Mouse (Mus musculus) thymus, adult 18-20 months (tissue): ENCODE data around the gene Hexim1.

ENCODE experiments used
- DNase-seq, 2 experiments: peaks; one replicate each; pipeline ENCODE4 v3.0.0; 2022; ENCODE audit warnings: mixed read lengths in 2 of 2

Hexim1 gene

DNA sequence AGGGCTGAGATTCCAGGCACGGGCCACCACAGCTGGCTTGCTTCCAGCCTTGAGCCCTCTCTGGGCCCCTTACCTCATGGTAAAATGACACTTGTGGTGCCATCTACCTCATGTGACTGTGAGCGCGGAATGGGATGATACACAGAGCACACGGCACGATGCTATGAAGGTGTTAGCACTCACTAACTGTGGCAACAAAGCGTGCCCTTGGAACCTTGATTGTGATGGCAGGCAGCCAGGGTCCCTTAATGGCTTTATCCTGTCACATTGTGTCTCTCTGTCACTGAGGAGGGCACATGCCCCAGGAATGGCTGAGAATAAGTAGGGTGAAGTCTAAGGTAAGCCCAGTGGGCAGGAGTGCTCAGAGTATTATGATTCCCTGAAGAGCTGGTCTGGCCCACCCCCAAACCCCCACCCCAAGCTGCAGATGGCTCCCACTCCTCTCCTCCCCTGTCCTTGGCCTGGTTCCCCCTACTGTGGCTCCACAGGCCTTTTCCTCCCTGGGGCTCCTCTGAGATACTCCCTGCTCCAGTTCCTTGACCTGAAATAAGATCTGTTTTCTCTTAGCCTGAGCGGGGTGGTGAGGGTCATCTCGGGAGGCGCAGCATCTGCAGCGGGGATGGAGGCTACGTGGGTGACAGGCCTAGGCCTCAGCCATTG lies 17.4 kb upstream of the Hexim1 start:
- no peak for DNase-seq

DNA sequence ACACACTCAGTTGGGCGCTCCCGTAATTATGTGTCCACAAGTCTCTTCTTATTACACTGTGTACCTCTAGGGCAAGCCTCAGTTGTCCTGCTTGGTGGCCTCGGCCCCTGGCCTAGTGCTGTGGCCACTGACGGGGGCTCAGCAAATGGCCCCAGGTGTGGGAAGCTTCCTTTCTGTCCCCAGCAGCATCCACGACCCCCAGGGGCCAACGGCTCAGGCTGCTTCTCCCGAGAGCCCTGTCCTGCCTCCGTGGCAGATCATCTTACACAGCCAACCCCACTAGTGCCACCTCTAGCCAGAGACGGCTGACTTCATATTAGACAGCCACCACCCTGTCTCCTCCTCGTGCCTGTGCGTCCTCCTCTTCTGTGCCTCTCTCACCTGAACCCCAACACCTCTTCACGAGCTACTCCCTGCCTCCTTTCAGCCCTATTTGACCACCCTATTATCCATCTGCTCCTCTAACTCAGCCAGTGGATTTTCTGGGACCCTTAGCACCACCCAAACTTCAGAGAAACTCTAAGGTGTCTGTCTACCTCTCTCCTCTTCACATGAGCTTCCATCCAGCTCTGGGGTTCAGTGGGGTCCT lies 16.6 kb upstream of the Hexim1 start:
- no peak for DNase-seq

DNA sequence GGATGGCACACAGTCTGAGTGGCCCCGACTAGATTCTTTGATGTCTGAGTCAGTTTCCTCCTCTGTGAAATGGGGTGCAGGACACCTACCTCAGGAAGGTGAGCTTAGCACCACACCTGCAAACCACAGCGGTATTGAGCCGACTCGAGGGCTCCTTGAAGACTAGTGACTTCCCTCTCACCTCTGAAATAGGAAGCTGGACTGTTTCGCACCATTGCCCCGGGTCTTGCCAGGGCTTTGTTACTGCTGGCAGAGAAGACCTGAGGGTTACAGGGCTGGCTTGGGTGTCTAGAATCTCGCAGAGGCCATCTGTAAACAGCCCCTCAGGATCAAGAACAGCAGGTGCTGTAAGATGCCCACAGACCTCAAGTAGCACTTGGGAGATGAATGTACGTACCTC lies 15.7 kb upstream of the Hexim1 start:
- no peak for DNase-seq

DNA sequence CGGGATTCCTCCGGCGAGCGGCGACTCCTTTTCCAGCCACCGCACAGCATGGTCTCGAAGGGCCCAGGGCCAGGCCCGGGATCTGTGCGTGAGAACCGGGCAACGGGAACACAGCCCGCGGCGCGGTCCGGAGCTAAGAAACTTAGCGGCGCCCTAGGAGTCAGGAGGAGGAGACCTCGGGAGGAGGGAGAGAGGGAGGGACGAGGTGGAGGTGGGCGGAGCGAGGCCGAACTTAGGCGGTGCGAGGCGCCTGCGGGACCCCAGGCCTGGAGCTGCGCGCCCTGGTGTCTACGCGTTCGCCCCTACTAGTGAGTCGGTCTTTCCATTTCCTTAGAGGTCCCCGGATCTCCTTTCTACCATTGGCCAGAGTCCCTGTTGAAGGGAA lies 14.6 kb upstream of the Hexim1 start, which contains the start of the genes Plcd3 and Acbd4:
TSS of gene Plcd3 (minus strand) at position 178 of the 385 bp plus-strand sequence.
TSS of gene Acbd4 (plus strand) at position 202 of the 385 bp plus-strand sequence.
- peak; percentile 49 to 54 for DNase-seq

DNA sequence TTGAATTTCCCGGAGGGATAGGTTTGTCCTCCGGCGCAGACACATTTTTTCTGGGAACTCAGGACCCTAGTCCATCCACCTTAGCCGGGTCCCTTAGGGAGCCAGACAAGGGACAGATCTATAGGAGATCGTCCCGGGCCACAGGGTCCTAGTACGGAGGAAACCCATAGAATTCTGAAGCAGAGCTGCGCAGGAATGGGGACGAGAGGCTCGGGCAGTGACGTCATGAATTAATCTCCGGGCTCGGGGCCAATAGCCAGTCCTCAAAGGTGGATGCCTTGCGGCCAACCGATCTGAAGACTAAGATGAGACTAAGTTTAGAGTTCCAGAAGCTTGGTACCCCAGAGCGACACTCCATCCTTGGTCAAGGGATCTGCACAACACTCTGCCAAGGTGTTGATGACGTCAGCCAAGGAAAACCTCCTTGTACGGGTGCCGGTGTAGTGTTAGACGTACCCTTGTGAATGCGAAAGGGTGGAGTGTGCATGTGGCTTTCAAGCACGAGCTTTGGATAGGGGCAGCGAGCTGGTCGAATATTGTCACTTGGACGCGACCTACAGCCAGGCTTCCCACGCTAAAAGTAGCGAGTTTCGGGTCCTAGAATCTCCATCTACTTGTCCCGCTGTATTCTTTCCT lies 14.0 kb upstream of the Hexim1 start:
- no peak for DNase-seq

DNA sequence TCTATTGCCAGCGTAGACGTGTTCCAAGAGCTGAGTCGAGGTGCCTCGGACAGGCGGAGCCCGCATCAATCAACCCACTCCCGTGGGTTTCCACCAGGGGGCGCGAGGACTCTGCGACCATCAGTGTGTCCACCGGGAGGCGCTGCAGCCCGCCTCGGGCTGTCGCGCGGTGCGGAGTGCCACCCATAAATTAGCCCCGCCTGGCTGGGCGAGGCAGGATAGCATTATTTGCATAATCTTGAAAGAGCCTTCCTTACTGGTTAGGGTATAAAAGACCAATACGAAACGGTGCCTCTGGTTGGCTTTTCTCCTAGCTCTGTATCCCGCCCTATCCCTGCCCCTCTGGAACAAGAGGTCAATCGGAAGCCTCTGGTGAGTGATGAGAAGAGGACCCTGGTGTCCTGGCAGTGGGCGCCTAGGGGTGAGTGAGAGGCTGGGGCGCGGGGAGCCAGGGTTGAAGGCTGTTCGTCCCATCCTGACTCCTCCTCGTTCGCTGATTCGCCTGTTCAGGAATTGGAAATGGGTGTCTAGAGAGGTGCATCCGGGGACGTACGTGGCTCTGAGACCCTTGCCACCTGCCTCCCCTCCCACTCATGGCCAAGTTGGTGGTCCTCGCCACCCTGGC lies 13.2 kb upstream of the Hexim1 start:
- DNase-seq, result peak; percentile 87 to 90

DNA sequence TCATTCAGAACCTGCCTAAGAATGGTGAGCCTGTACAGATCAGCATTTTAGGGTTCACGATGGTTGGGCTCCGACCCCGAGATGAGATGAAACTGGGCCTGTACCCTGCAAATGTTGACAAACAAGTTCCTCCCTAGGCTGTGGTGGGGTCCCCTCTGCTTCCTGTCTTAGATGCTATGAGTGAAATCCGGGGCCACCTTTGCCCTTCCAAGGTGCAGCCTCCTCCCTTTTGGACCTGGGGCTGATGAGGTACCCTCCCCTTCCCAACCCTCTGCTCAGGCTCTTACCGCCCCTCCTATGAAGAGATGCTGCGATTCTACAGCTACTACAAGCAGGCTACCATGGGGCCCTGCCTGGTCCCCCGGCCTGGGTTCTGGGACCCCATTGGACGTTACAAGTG lies 12.4 kb upstream of the Hexim1 start:
- no peak for DNase-seq

GRCm38 (mm10) chr11:103104469-103104868 lies 11.6 kb upstream of the Hexim1 start:
- no peak for DNase-seq

DNA sequence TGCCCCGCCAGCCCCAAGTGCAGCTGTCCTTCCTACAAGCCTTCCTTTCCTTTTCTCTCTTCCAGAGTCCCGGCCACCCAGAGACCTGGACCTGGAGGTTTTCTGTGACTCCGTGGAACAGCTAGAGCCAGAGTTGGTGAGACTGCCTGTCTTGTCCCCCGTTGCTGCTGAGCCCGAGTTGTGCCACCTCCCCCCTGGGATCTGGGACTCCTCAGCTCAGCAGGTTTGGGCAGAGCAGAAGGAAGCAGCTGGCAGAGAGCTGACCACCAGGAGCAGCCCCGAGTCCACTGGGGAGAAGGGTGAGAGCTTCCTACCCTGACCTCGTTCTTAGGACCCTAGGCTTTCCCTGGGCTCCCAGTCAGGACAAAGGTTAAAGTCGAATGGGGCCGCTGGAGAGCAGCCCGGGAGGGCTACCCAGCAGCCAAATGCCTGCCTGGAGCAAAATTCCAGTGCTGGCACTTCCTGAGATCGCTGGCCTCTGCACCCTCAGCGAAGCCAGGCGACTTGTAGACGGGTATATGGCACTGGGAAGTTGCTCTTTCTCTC lies 10.8 kb upstream of the Hexim1 start:
- no peak for DNase-seq

DNA sequence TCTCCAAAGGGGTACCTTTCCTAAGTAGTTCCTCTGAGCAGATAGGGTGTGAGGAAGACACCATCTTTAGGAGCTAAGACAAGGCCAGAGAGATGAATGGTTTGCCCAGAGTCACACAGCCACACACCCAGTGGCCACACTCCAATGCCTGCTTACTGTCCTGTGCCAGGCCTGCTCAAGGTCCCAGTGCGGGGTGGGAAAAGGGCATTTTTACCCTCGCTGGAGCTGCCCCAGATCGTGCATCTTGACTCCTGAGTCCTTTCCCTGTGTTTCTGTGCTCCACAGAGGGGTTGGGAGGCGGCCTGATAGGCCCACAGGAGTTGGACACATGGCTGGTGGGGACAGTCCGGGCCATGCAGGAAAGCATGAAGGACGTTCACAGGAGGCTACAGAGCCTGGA lies 10.2 kb upstream of the Hexim1 start:
- DNase-seq, result no peak

DNA sequence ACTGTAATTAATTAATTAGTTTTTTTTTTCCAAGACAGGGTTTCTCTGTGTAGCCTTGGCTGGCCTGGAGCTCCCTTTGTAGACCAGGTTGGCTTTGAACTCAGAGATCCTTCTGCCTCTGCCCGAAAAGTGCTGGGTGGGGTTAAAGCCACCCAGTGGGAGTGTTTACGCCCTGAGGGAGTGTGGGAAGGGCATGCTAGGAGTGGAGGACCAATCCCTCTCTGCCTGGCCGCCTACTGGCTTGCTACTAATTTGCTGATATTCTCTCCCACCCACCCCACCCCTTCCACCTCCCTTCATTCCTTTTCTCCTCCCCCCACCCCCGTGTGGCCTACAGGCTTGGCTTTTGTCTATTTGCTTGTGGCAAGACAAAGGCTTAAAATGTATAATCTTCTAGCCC lies 9.6 kb upstream of the Hexim1 start:
- DNase-seq, result no peak

- DNase-seq, result no peak
Observed at GRCm38 (mm10) chr11:103111301-103111700, 4.7 kb upstream of the Hexim1 start.

- DNase-seq, result no peak
Observed at GRCm38 (mm10) chr11:103111881-103112551, 4.0 kb upstream of the Hexim1 start.

DNA sequence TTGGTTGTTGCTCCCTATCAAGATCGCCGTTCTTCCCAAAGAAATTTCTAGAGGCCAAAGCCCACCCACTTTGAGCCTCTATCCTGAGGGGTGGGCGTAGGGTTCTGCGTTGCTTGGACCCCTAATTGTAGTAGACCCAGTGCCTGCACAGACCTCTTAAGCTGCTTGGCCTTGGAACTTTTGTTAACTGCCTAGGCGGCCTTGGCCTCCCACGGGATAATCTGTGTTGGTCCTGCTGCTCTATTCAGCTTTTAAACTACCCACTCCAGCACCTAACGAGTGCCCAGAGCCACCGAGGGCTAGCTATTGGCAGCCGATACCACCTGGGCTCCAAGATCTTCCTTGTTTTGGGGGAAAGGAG lies 3.5 kb upstream of the Hexim1 start:
- no peak for DNase-seq

- no peak for DNase-seq
Observed at GRCm38 (mm10) chr11:103113005-103113404, 3.0 kb upstream of the Hexim1 start.

DNA sequence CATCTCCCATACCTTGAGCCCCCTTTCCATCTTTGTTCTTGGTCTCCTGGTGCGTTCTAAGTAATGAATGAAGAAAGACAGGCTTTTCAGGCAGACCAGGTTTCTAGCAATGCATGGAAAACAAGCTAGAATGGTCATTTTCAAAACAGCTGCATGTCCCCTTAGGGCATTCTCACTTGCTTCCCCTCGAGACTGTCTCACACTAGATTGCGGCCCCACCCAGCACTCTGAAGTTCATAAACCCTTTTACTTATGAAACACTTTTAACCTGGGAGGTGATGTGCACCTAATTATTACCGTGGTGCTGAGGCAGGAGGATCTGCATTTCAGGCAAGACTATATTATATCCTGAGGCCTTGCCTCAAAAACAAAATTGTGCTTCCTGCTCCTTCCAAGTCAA lies 2.3 kb upstream of the Hexim1 start:
- no peak for DNase-seq

GRCm38 (mm10) chr11:103114270-103114943 lies 1.6 kb upstream of the Hexim1 start:
- DNase-seq, result no peak

GRCm38 (mm10) chr11:103115163-103116007 lies 646 bp upstream of the Hexim1 start:
- peak; percentile 70 to 81 for DNase-seq

- DNase-seq, result peak; percentile 75 to 79
Observed at GRCm38 (mm10) chr11:103116959-103117590, 1.0 kb downstream of the Hexim1 start.

GRCm38 (mm10) chr11:103117591-103118009 lies 1.6 kb downstream of the Hexim1 start:
- DNase-seq, result no peak

DNA sequence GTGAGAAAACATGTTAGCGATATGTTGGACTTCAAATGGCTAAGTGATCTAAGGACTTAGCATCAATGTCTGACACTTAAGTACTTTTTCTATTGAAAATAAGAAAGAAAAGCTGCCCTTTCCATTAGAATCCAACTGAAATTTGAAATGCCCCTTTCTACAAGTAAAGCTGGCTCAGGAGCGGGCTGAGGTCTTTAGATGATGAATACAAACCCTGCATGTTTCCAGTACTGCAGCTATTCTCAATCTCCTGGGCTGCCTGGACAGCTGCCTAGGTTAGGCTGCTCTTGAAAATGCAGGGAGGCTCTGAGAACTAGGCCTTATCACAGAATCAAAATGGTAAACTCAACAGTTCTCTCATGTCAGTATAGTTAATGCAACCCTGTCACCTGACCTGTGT lies 2.8 kb downstream of the Hexim1 start:
- no peak for DNase-seq
